Mouse (Mus musculus) forebrain, embryonic 15.5 days (tissue): Measurements from ENCODE around the gene Mta1. TPM values are rescaled to one million over a fixed set of nuclear protein-coding genes. Genes with fewer than 3 reads are reported as not detected.
A peak's percentile ranks its signal among the peaks of the same experiment; 100 is the strongest.

Experiments
- ATAC-seq: fragments of 200-750 bp; cut with Nextera tagmentation; replicated peaks from 2 replicates; pipeline ENCODE4 v1.8.0; 2017; ENCODE audit warnings: mild to moderate bottlenecking, moderate TSS enrichment, moderate library complexity
- H3K27ac ChIP-seq: fragments of 300-500 bp; sonication (generic); replicated peaks from 2 replicates; pipeline ENCODE4 v1.5.1; 2015; ENCODE audit warnings: mild to moderate bottlenecking, inconsistent platforms
- H3K27me3 ChIP-seq: fragments of 300-500 bp; sonication (generic); 2 replicates; pipeline ENCODE4 v1.6.1; 2015; ENCODE audit warnings: inconsistent platforms
- H3K36me3 ChIP-seq: fragments of 300-500 bp; sonication (generic); 2 replicates; pipeline ENCODE4 v1.6.1; 2015; ENCODE audit warnings: mild to moderate bottlenecking, inconsistent platforms
- H3K4me1 ChIP-seq: fragments of 300-500 bp; sonication (generic); 2 replicates; pipeline ENCODE4 v1.6.1; 2015; ENCODE audit warnings: inconsistent platforms
- H3K4me2 ChIP-seq: fragments of 300-500 bp; sonication (generic); replicated peaks from 2 replicates; pipeline ENCODE4 v1.6.1; 2015; ENCODE audit warnings: mild to moderate bottlenecking, inconsistent platforms
- H3K4me3 ChIP-seq: fragments of 300-500 bp; sonication (generic); 2 replicates; pipeline ENCODE4 v1.5.1; 2015; ENCODE audit warnings: mild to moderate bottlenecking, inconsistent platforms
- H3K9ac ChIP-seq: fragments of 300-500 bp; sonication (generic); replicated peaks from 2 replicates; pipeline ENCODE4 v1.6.1; 2015; ENCODE audit warnings: mild to moderate bottlenecking, inconsistent platforms
- H3K9me3 ChIP-seq: fragments of 300-500 bp; sonication (generic); 2 replicates; pipeline ENCODE4 v1.6.1; 2016; ENCODE audit warnings: inconsistent platforms
- WGBS: fragments of 180-500 bp; shearing (Covaris S2); methylation state at CpG from one replicate; pipeline ENCODE4 v1.1.7; 2015; ENCODE audit warnings: mixed read lengths; 5-methylcytosine and 5-hydroxymethylcytosine counted together
- polyA plus RNA-seq: library from polyadenylated mRNA; unstranded; fragments of >200 nt; fragmentation: Nextera tagmentation; extraction: Ambion mirVana; gene quantifications from 2 replicates; pipeline ENCODE4 v1.2.1, GENCODE M21; 2015

Gene Mta1
- polyA plus RNA-seq, 1 experiment from 2014 or later = 15.2 TPM

- H3K27me3 ChIP-seq = peaks cover 5% of the 10 kb centered on the region; the same call in 1 of the 2 replicates
- H3K4me2 ChIP-seq = peak within 1 kb of the TSS; percentile 11; the same call in 1 of the 2 replicates
- no peaks in the 10 kb centered on the region for H3K9me3 ChIP-seq
- ATAC-seq = no peak
- peak within 1 kb of the TSS; percentile 22; the same call in 1 of the 2 replicates for H3K27ac ChIP-seq
- H3K4me1 ChIP-seq = peaks cover 29% of the 10 kb centered on the region
- H3K36me3 ChIP-seq = peaks cover 18% of the 10 kb centered on the region
- no peak within 1 kb of the TSS for H3K4me3 ChIP-seq
- H3K9ac ChIP-seq = no peak within 1 kb of the TSS
- WGBS = 10% methylated on average over 45 of the region's 45 CpGs
Measured at GRCm38 (mm10) chr12:113146112-113147057, 48.3 kb downstream of the Mta1 start, which contains the start of gene Crip1. Gene Crip1, plus strand, starts transcription at chr12:113146316.

- 89% methylated on average over 8 of the region's 8 CpGs for WGBS
- no peak overlapping the region for H3K4me2 ChIP-seq
- peaks cover 5% of the 10 kb centered on the region; the same call in 1 of the 2 replicates for H3K27me3 ChIP-seq
- H3K27ac ChIP-seq = no peak overlapping the region
- peaks cover 28% of the 10 kb centered on the region for H3K4me1 ChIP-seq
- no peaks in the 10 kb centered on the region for H3K9me3 ChIP-seq
- H3K36me3 ChIP-seq = peaks cover 18% of the 10 kb centered on the region
- no peak overlapping the region for H3K4me3 ChIP-seq
- no peak for ATAC-seq
- no peak overlapping the region for H3K9ac ChIP-seq
Measured at GRCm38 (mm10) chr12:113147481-113147880, 49.4 kb downstream of the Mta1 start.

GRCm38 (mm10) chr12:113148381-113149035, 50.4 kb downstream of the Mta1 start:
- Histone ChIP-seq H3K4me2 (no peak overlapping the region), H3K27ac (no peak overlapping the region), H3K4me3 (no peak overlapping the region), H3K36me3 (peaks cover 16% of the 10 kb centered on the region), H3K4me1 (peaks cover 18% of the 10 kb centered on the region), H3K9me3 (no peaks in the 10 kb centered on the region), H3K9ac (no peak overlapping the region), H3K27me3 (peaks cover 5% of the 10 kb centered on the region; the same call in 1 of the 2 replicates)
- 37% methylated on average over 16 of the region's 16 CpGs for WGBS
- ATAC-seq = no peak

GRCm38 (mm10) chr12:113149341-113149740, 51.3 kb downstream of the Mta1 start:
- 48% methylated on average over 4 of the region's 4 CpGs for WGBS
- no peak for ATAC-seq

GRCm38 (mm10) chr12:113149896-113150295, 51.8 kb downstream of the Mta1 start:
- no peak overlapping the region for H3K4me2 ChIP-seq
- H3K9ac ChIP-seq = no peak overlapping the region
- no peaks in the 10 kb centered on the region for H3K9me3 ChIP-seq
- peaks cover 4% of the 10 kb centered on the region; the same call in 1 of the 2 replicates for H3K36me3 ChIP-seq
- H3K4me3 ChIP-seq = no peak overlapping the region
- peaks cover 18% of the 10 kb centered on the region for H3K4me1 ChIP-seq
- WGBS = 80% methylated on average over 3 of the region's 3 CpGs
- peaks cover 5% of the 10 kb centered on the region; the same call in 1 of the 2 replicates for H3K27me3 ChIP-seq
- no peak for ATAC-seq
- H3K27ac ChIP-seq = no peak overlapping the region

More at GRCm38 (mm10) chr12:113149341-113149740, 51.3 kb downstream of the Mta1 start:
- peaks cover 10% of the 10 kb centered on the region; the same call in 1 of the 2 replicates for H3K36me3 ChIP-seq
- H3K4me3 ChIP-seq = no peak overlapping the region
- peaks cover 16% of the 10 kb centered on the region for H3K4me1 ChIP-seq
- no peaks in the 10 kb centered on the region for H3K9me3 ChIP-seq
- no peak overlapping the region for H3K9ac ChIP-seq
- no peak overlapping the region for H3K27ac ChIP-seq
- peaks cover 5% of the 10 kb centered on the region; the same call in 1 of the 2 replicates for H3K27me3 ChIP-seq
- no peak overlapping the region for H3K4me2 ChIP-seq

GRCm38 (mm10) chr12:113150591-113150990, 52.5 kb downstream of the Mta1 start:
- Histone ChIP-seq H3K36me3 (no peaks in the 10 kb centered on the region), H3K4me2 (no peak overlapping the region), H3K9ac (no peak overlapping the region), H3K4me3 (no peak overlapping the region), H3K27me3 (peaks cover 5% of the 10 kb centered on the region; the same call in 1 of the 2 replicates), H3K9me3 (no peaks in the 10 kb centered on the region), H3K4me1 (peaks cover 25% of the 10 kb centered on the region), H3K27ac (no peak overlapping the region)
- 91% methylated on average over 4 of the region's 4 CpGs for WGBS
- no peak for ATAC-seq

- H3K4me3 ChIP-seq = no peak overlapping the region
- no peaks in the 10 kb centered on the region for H3K36me3 ChIP-seq
- 85% methylated on average over 8 of the region's 8 CpGs for WGBS
- H3K9ac ChIP-seq = no peak overlapping the region
- peaks cover 26% of the 10 kb centered on the region for H3K4me1 ChIP-seq
- H3K4me2 ChIP-seq = 0 out of 2 replicates have a peak overlapping the region, but pooled peaks have one; percentile 78
- no peak for ATAC-seq
- no peaks in the 10 kb centered on the region for H3K9me3 ChIP-seq
- H3K27me3 ChIP-seq = peaks cover 5% of the 10 kb centered on the region; the same call in 1 of the 2 replicates
- no peak overlapping the region for H3K27ac ChIP-seq
Measured at GRCm38 (mm10) chr12:113151046-113151445, 53.0 kb downstream of the Mta1 start.

- Histone ChIP-seq H3K4me3 (peak overlapping the region; percentile 39), H3K27ac (no peak overlapping the region), H3K9me3 (no peaks in the 10 kb centered on the region), H3K4me1 (peaks cover 24% of the 10 kb centered on the region), H3K9ac (peak overlapping the region; percentile 34), H3K4me2 (peak overlapping the region; percentile 78), H3K36me3 (no peaks in the 10 kb centered on the region), H3K27me3 (peaks cover 5% of the 10 kb centered on the region; the same call in 1 of the 2 replicates)
- under 1% methylated on average over 36 of the region's 36 CpGs for WGBS
- no peak for ATAC-seq
Measured at GRCm38 (mm10) chr12:113151661-113152271, 53.7 kb downstream of the Mta1 start.

- Histone ChIP-seq H3K9ac (0 out of 2 replicates have a peak overlapping the region, but pooled peaks have one; percentile 34), H3K27me3 (peaks cover 5% of the 10 kb centered on the region; the same call in 1 of the 2 replicates), H3K9me3 (no peaks in the 10 kb centered on the region), H3K4me2 (peak overlapping the region; percentile 78), H3K4me1 (peaks cover 29% of the 10 kb centered on the region), H3K4me3 (peak overlapping the region; percentile 39), H3K36me3 (no peaks in the 10 kb centered on the region), H3K27ac (no peak overlapping the region)
- WGBS = 25% methylated on average over 19 of the region's 19 CpGs
- no peak for ATAC-seq
Measured at GRCm38 (mm10) chr12:113152272-113152661, 54.2 kb downstream of the Mta1 start.

- Histone ChIP-seq H3K4me1 (peaks cover 31% of the 10 kb centered on the region), H3K9me3 (no peaks in the 10 kb centered on the region), H3K4me2 (no peak overlapping the region), H3K27me3 (peaks cover 5% of the 10 kb centered on the region; the same call in 1 of the 2 replicates), H3K27ac (no peak overlapping the region), H3K9ac (no peak overlapping the region), H3K36me3 (no peaks in the 10 kb centered on the region), H3K4me3 (no peak overlapping the region)
- WGBS = 83% methylated on average over 6 of the region's 6 CpGs
- ATAC-seq = no peak
Measured at GRCm38 (mm10) chr12:113152991-113153525, 55.0 kb downstream of the Mta1 start.

- no peak for ATAC-seq
- Histone ChIP-seq H3K9me3 (no peaks in the 10 kb centered on the region), H3K4me1 (peaks cover 31% of the 10 kb centered on the region), H3K4me3 (no peak overlapping the region), H3K4me2 (no peak overlapping the region), H3K9ac (no peak overlapping the region), H3K27ac (no peak overlapping the region), H3K27me3 (peaks cover 5% of the 10 kb centered on the region; the same call in 1 of the 2 replicates), H3K36me3 (no peaks in the 10 kb centered on the region)
- WGBS = 95% methylated on average over 7 of the region's 7 CpGs
Measured at GRCm38 (mm10) chr12:113153971-113154370, 55.9 kb downstream of the Mta1 start.
